Mouse (Mus musculus) heart, embryonic 14.5 days (tissue): ENCODE results near the gene Clhc1. TPM values are rescaled to one million over a fixed set of nuclear protein-coding genes. Genes with fewer than 3 reads are reported as not detected.

Experiments used
- polyA plus RNA-seq: library from polyadenylated mRNA; unstranded; fragments of >200 nt; fragmentation: Nextera tagmentation; extraction: Ambion mirVana; gene quantifications from 2 replicates; pipeline ENCODE4 v1.2.1, GENCODE M21; 2014

Gene Clhc1
- polyA plus RNA-seq, 1 experiment from 2014 or later = 0.20 TPM

Other genes with a start within 250 kb of the Clhc1 start
- 19.4 and 22.3 TPM in 2 replicates for gene Ccdc88a, start 174.3 kb upstream of the Clhc1 start, polyA plus RNA-seq
- 26.0 and 30.9 TPM in 2 replicates for gene Prorsd1, start 32.9 kb upstream of the Clhc1 start, polyA plus RNA-seq
- 35.7 and 42.5 TPM in 2 replicates for gene Mtif2, start 21.5 kb upstream of the Clhc1 start, polyA plus RNA-seq
- gene Rps27a, start 159 bp downstream of the Clhc1 start, polyA plus RNA-seq = 724 and 803 TPM in 2 replicates
- gene Rtn4, start 145.0 kb downstream of the Clhc1 start, polyA plus RNA-seq = 57.1 and 68.3 TPM in 2 replicates